Mouse (Mus musculus): Measurements from ENCODE around the gene Cyp2d22. TPM values are rescaled to one million over a fixed set of nuclear protein-coding genes. Genes with fewer than 3 reads are reported as not detected.

Gene Cyp2d22
- polyA plus RNA-seq, 1 experiment from 2014 or later, result 9.6 TPM

- Histone ChIP-seq H3K36me3 (peaks cover 10% of the 10 kb centered on the region), H3K4me1 (peaks cover 26% of the 10 kb centered on the region), H3K9me3 (no peaks in the 10 kb centered on the region), H3K9ac (no peak overlapping the region), H3K4me3 (no peak overlapping the region), H3K4me2 (no peak overlapping the region), H3K27me3 (no peaks in the 10 kb centered on the region), H3K27ac (no peak overlapping the region)
- WGBS, result 84% methylated on average over 27 of the region's 27 CpGs
- ATAC-seq (ENCODE audit: borderline replicate concordance, extremely low read depth, low FRiP score, low TSS enrichment), result no peak
Measured at GRCm38 (mm10) chr15:82343368-82344287, 36.4 kb downstream of the Cyp2d22 start.

- Histone ChIP-seq H3K4me3 (no peak overlapping the region), H3K4me1 (peaks cover 32% of the 10 kb centered on the region), H3K9ac (no peak overlapping the region), H3K27me3 (no peaks in the 10 kb centered on the region), H3K4me2 (no peak overlapping the region), H3K36me3 (no peaks in the 10 kb centered on the region), H3K9me3 (no peaks in the 10 kb centered on the region), H3K27ac (no peak overlapping the region)
- WGBS, result 72% methylated on average over 5 of the region's 5 CpGs
- ATAC-seq (ENCODE audit: borderline replicate concordance, extremely low read depth, low FRiP score, low TSS enrichment), result no peak
Measured at GRCm38 (mm10) chr15:82342543-82342935, 37.5 kb downstream of the Cyp2d22 start.

- 47% methylated on average over 15 of the region's 15 CpGs for WGBS
- Histone ChIP-seq H3K4me1 (peaks cover 30% of the 10 kb centered on the region), H3K9me3 (no peaks in the 10 kb centered on the region)
Measured at GRCm38 (mm10) chr15:82341675-82342542, 38.2 kb downstream of the Cyp2d22 start.

GRCm38 (mm10) chr15:82341036-82341501, 39.0 kb downstream of the Cyp2d22 start:
- H3K4me3 ChIP-seq, result peak overlapping the region; percentile 56
- H3K27ac ChIP-seq, result peak overlapping the region; percentile 78
- peak; percentile 11; the same call in 1 of the 2 replicates for ATAC-seq (ENCODE audit: borderline replicate concordance, extremely low read depth, low FRiP score, low TSS enrichment)
- 2% methylated on average over 39 of the region's 40 CpGs for WGBS
- peaks cover 26% of the 10 kb centered on the region for H3K4me1 ChIP-seq
- H3K9ac ChIP-seq, result peak overlapping the region; percentile 70
- H3K9me3 ChIP-seq, result no peaks in the 10 kb centered on the region
- 0 out of 2 replicates have a peak, but pooled peaks cover 5% of the 10 kb centered on the region for H3K36me3 ChIP-seq
- H3K27me3 ChIP-seq, result no peaks in the 10 kb centered on the region
- peak overlapping the region; percentile 78 for H3K4me2 ChIP-seq

More at GRCm38 (mm10) chr15:82341675-82342542, 38.2 kb downstream of the Cyp2d22 start:
- Histone ChIP-seq H3K27ac (peak overlapping the region; percentile 78), H3K4me2 (peak overlapping the region; percentile 78), H3K9ac (peak overlapping the region; percentile 70), H3K4me3 (peak overlapping the region; percentile 56), H3K36me3 (no peaks in the 10 kb centered on the region), H3K27me3 (no peaks in the 10 kb centered on the region)
- no peak for ATAC-seq (ENCODE audit: borderline replicate concordance, extremely low read depth, low FRiP score, low TSS enrichment)

- Histone ChIP-seq H3K9me3 (no peaks in the 10 kb centered on the region), H3K27ac (peak overlapping the region; percentile 78), H3K4me1 (peaks cover 26% of the 10 kb centered on the region), H3K9ac (peak overlapping the region; percentile 70), H3K36me3 (peaks cover 8% of the 10 kb centered on the region; the same call in 1 of the 2 replicates), H3K4me3 (peak overlapping the region; percentile 56), H3K27me3 (no peaks in the 10 kb centered on the region), H3K4me2 (peak overlapping the region; percentile 78)
- 27% methylated on average over 21 of the region's 21 CpGs for WGBS
- no peak for ATAC-seq (ENCODE audit: borderline replicate concordance, extremely low read depth, low FRiP score, low TSS enrichment)
Measured at GRCm38 (mm10) chr15:82340414-82341035, 39.5 kb downstream of the Cyp2d22 start.

GRCm38 (mm10) chr15:82339634-82340254, 40.3 kb downstream of the Cyp2d22 start:
- no peak overlapping the region for H3K27ac ChIP-seq
- no peaks in the 10 kb centered on the region for H3K9me3 ChIP-seq
- no peak overlapping the region for H3K9ac ChIP-seq
- H3K4me1 ChIP-seq, result peaks cover 26% of the 10 kb centered on the region
- H3K36me3 ChIP-seq, result peaks cover 16% of the 10 kb centered on the region; the same call in 1 of the 2 replicates
- no peak overlapping the region for H3K4me3 ChIP-seq
- no peaks in the 10 kb centered on the region for H3K27me3 ChIP-seq
- 0 out of 2 replicates have a peak overlapping the region, but pooled peaks have one; percentile 2 for H3K4me2 ChIP-seq
- 55% methylated on average over 8 of the region's 8 CpGs for WGBS
- no peak for ATAC-seq (ENCODE audit: borderline replicate concordance, extremely low read depth, low FRiP score, low TSS enrichment)

GRCm38 (mm10) chr15:82339150-82339549, 40.9 kb downstream of the Cyp2d22 start:
- peak overlapping the region; percentile 57 for H3K4me3 ChIP-seq
- H3K9me3 ChIP-seq, result no peaks in the 10 kb centered on the region
- H3K9ac ChIP-seq, result peak overlapping the region; percentile 35
- 49% methylated on average over 10 of the region's 10 CpGs for WGBS
- peak overlapping the region; percentile 71 for H3K4me2 ChIP-seq
- no peak overlapping the region for H3K27ac ChIP-seq
- H3K27me3 ChIP-seq, result no peaks in the 10 kb centered on the region
- ATAC-seq (ENCODE audit: borderline replicate concordance, extremely low read depth, low FRiP score, low TSS enrichment), result no peak
- H3K36me3 ChIP-seq, result peaks cover 16% of the 10 kb centered on the region; the same call in 1 of the 2 replicates
- peaks cover 26% of the 10 kb centered on the region for H3K4me1 ChIP-seq

GRCm38 (mm10) chr15:82338593-82339112, 41.4 kb downstream of the Cyp2d22 start, which contains the start of the genes Naga, Pheta2 and Smdt1:
TSS of gene Naga (minus strand) at chr15:82338925.
TSS of gene Pheta2 (plus strand) at chr15:82338942.
TSS of gene Smdt1 (plus strand) at chr15:82338959.
- Histone ChIP-seq H3K4me1 (peaks cover 26% of the 10 kb centered on the region), H3K4me2 (peak within 1 kb of the TSS; percentile 71), H3K9me3 (no peaks in the 10 kb centered on the region), H3K9ac (peak within 1 kb of the TSS; percentile 56), H3K4me3 (peak within 1 kb of the TSS; percentile 57), H3K36me3 (peaks cover 16% of the 10 kb centered on the region; the same call in 1 of the 2 replicates), H3K27ac (peak within 1 kb of the TSS; percentile 25; the same call in 1 of the 2 replicates), H3K27me3 (no peaks in the 10 kb centered on the region)
- WGBS, result under 1% methylated on average over 41 of the region's 41 CpGs
- peak; percentile 91 for ATAC-seq (ENCODE audit: borderline replicate concordance, extremely low read depth, low FRiP score, low TSS enrichment)

GRCm38 (mm10) chr15:82337875-82338274, 42.2 kb downstream of the Cyp2d22 start:
- ATAC-seq (ENCODE audit: borderline replicate concordance, extremely low read depth, low FRiP score, low TSS enrichment), result 0 out of 2 replicates have a peak, but pooled peaks have one; percentile 1
- Histone ChIP-seq H3K4me2 (peak overlapping the region; percentile 71), H3K9ac (peak overlapping the region; percentile 56), H3K27me3 (no peaks in the 10 kb centered on the region), H3K36me3 (peaks cover 16% of the 10 kb centered on the region; the same call in 1 of the 2 replicates), H3K27ac (0 out of 2 replicates have a peak overlapping the region, but pooled peaks have one; percentile 25), H3K4me3 (peak overlapping the region; percentile 57), H3K4me1 (peaks cover 26% of the 10 kb centered on the region), H3K9me3 (no peaks in the 10 kb centered on the region)
- 8% methylated on average over 4 of the region's 4 CpGs for WGBS

GRCm38 (mm10) chr15:82336629-82337028, 43.4 kb downstream of the Cyp2d22 start:
- Histone ChIP-seq H3K9me3 (no peaks in the 10 kb centered on the region), H3K27ac (no peak overlapping the region), H3K36me3 (peaks cover 18% of the 10 kb centered on the region; the same call in 1 of the 2 replicates), H3K4me1 (peaks cover 20% of the 10 kb centered on the region), H3K27me3 (no peaks in the 10 kb centered on the region), H3K4me2 (no peak overlapping the region), H3K9ac (no peak overlapping the region), H3K4me3 (no peak overlapping the region)
- no peak for ATAC-seq (ENCODE audit: borderline replicate concordance, extremely low read depth, low FRiP score, low TSS enrichment)
- WGBS, result 91% methylated on average over 12 of the region's 12 CpGs
